Mouse (Mus musculus): ENCODE measurements around the gene Calhm2.

Calhm2 gene

GRCm38 (mm10) chr19:47151332-47152061, 13.4 kb upstream of the Calhm2 start:
- peak; percentile 70 for DNase-seq (ENCODE audit: low read depth, low spot score)

GRCm38 (mm10) chr19:47149854-47150253, 11.8 kb upstream of the Calhm2 start:
- peak; percentile 94 for DNase-seq (ENCODE audit: low read depth, low spot score)

- DNase-seq (ENCODE audit: low read depth, low spot score): no peak
Measured at GRCm38 (mm10) chr19:47148267-47148847, 10.3 kb upstream of the Calhm2 start.

GRCm38 (mm10) chr19:47144154-47144553, 6.1 kb upstream of the Calhm2 start, which contains the start of gene Calhm1:
Gene Calhm1 (minus strand): TSS chr19:47144254.
- no peak for DNase-seq (ENCODE audit: low read depth, low spot score)

- DNase-seq (ENCODE audit: low read depth, low spot score): peak; percentile 43
Measured at GRCm38 (mm10) chr19:47142438-47142837, 4.3 kb upstream of the Calhm2 start.

GRCm38 (mm10) chr19:47139611-47140010, 1.5 kb upstream of the Calhm2 start:
- DNase-seq (ENCODE audit: low read depth, low spot score): peak; percentile 69

GRCm38 (mm10) chr19:47137051-47137581, 978 bp downstream of the Calhm2 start:
- DNase-seq (ENCODE audit: low read depth, low spot score): peak; percentile 80

- DNase-seq (ENCODE audit: low read depth, low spot score): no peak
Measured at GRCm38 (mm10) chr19:47136170-47136569, 1.9 kb downstream of the Calhm2 start.

- DNase-seq (ENCODE audit: low read depth, low spot score): peak; percentile 39
Measured at GRCm38 (mm10) chr19:47135568-47135967, 2.5 kb downstream of the Calhm2 start.

- DNase-seq (ENCODE audit: low read depth, low spot score): no peak
Measured at GRCm38 (mm10) chr19:47133161-47133560, 4.9 kb downstream of the Calhm2 start.

GRCm38 (mm10) chr19:47130551-47131125, 7.5 kb downstream of the Calhm2 start:
- no peak for DNase-seq (ENCODE audit: low read depth, low spot score)

GRCm38 (mm10) chr19:47128835-47129234, 9.3 kb downstream of the Calhm2 start:
- no peak for DNase-seq (ENCODE audit: low read depth, low spot score)

- no peak for DNase-seq (ENCODE audit: low read depth, low spot score)
Measured at GRCm38 (mm10) chr19:47128164-47128563, 9.9 kb downstream of the Calhm2 start.

- peak; percentile 69 for DNase-seq (ENCODE audit: low read depth, low spot score)
Measured at GRCm38 (mm10) chr19:47122802-47123201, 15.3 kb downstream of the Calhm2 start.

GRCm38 (mm10) chr19:47121054-47121453, 17.0 kb downstream of the Calhm2 start:
- peak; percentile 68 for DNase-seq (ENCODE audit: low read depth, low spot score)

GRCm38 (mm10) chr19:47118634-47119033, 19.5 kb downstream of the Calhm2 start:
- no peak for DNase-seq (ENCODE audit: low read depth, low spot score)

GRCm38 (mm10) chr19:47104641-47105271, 33.3 kb downstream of the Calhm2 start:
- no peak for DNase-seq (ENCODE audit: low read depth, low spot score)

- no peak for DNase-seq (ENCODE audit: low read depth, low spot score)
Measured at GRCm38 (mm10) chr19:47101080-47101479, 37.0 kb downstream of the Calhm2 start.

GRCm38 (mm10) chr19:47090550-47091156, 47.4 kb downstream of the Calhm2 start, which contains the start of the genes Usmg5 and Pdcd11:
Gene Usmg5 (minus strand): TSS chr19:47090647.
Gene Pdcd11 (plus strand): TSS chr19:47090768.
- DNase-seq (ENCODE audit: low read depth, low spot score): peak; percentile 98

GRCm38 (mm10) chr19:47089718-47090525, 48.2 kb downstream of the Calhm2 start:
- DNase-seq (ENCODE audit: low read depth, low spot score): peak; percentile 9

- DNase-seq (ENCODE audit: low read depth, low spot score): no peak
Measured at GRCm38 (mm10) chr19:47088226-47088625, 49.9 kb downstream of the Calhm2 start.

All from R1 (cell line).